Mouse (Mus musculus): Measurements from ENCODE around the gene Usp21.

GRCm38 (mm10) chr1:171238463-171238862 is 49.3 kb downstream of the Usp21 start:
- TF ChIP-seq CTCF (IDR thresholded peaks at IDR 0.05 in 2 of 3, conservative IDR thresholded peaks at IDR 0.05 in 1 of 3; ENCODE audit: control insufficient read depth in 1 of 3, insufficient read depth in 1 of 3, low read depth in 2 of 3, low read length in 3 of 3, poor library complexity in 1 of 3, severe bottlenecking in 1 of 3) (peak; percentile 83 to 91 (median 88)), POLR2A (IDR thresholded peaks at IDR 0.05; ENCODE audit: control insufficient read depth in 1 of 2, insufficient read depth in 1 of 2, low read depth in 1 of 2, low read length in 2 of 2, poor library complexity in 1 of 2) (no peak), CHD2 (IDR thresholded peaks at IDR 0.05; ENCODE audit: low read length) (no peak), GABPA (IDR thresholded peaks at IDR 0.05; ENCODE audit: low read depth, low read length) (no peak), MYC (IDR thresholded peaks at IDR 0.05; ENCODE audit: low read depth, low read length) (no peak), GATA1 (IDR thresholded peaks at IDR 0.05; ENCODE audit: low read depth, low read length) (no peak), TCF12 (IDR thresholded peaks at IDR 0.05; ENCODE audit: low read depth, low read length) (no peak), HCFC1 (IDR thresholded peaks at IDR 0.05; ENCODE audit: low read depth, low read length) (no peak), UBTF (IDR thresholded peaks at IDR 0.05; ENCODE audit: borderline replicate concordance, insufficient read depth, low read depth, low read length) (no peak), ELF1 (IDR thresholded peaks at IDR 0.05; ENCODE audit: low read depth, low read length) (no peak), POLR2AphosphoS5 (IDR thresholded peaks at IDR 0.05; ENCODE audit: borderline replicate concordance, low read depth, low read length) (no peak)
